In genomic region chr10:84338752-84339151, GRCm38 (mm10) we compare ENCODE assay signal across 12 mouse cellular contexts.
DNase-seq lines count a peak whose midpoint lies in the region; ATAC-seq and TF ChIP-seq lines count a peak whose summit lies in the region.
"Had no signal": no experiment of that assay in that cellular context is flagged by ENCODE, and none has a peak within 500 bp of the region (broad histone marks: within the 10 kb centered on the region; RNA-seq: fewer than 3 reads in every experiment).

No protein-coding gene starts in this region.

- no peak overlapping the region for H3K9ac ChIP-seq in liver, adult 2 months (ENCODE audit: low read depth, low read length)
- H3K9ac ChIP-seq: forebrain, postnatal 0 days had no signal

- H3K4me1 ChIP-seq in liver, adult 2 months (ENCODE audit: control insufficient read depth, insufficient read depth, low read length) = no peaks in the 10 kb centered on the region; the same call in 1 of the 2 replicates
- H3K4me1 ChIP-seq: midbrain, embryonic 10.5 days had no signal

- ATAC-seq in frontal cortex, adult (ENCODE audit: low TSS enrichment) = peak; percentile 73
- ATAC-seq in common myeloid progenitor, adult 5-6 weeks (replicated peaks; ENCODE audit: low read depth, poor library complexity, severe bottlenecking) = peak; percentile 97
- peak; percentile 91 for ATAC-seq in monocyte, adult 5-6 weeks (replicated peaks; ENCODE audit: insufficient number of reproducible peaks, low FRiP score, low TSS enrichment, poor library complexity, severe bottlenecking)
- ATAC-seq: forebrain, postnatal 0 days had no signal

- H3K27me3 ChIP-seq in liver, adult 2 months (ENCODE audit: control insufficient read depth, insufficient read depth, low read length) = no peaks in the 10 kb centered on the region

- no peaks in the 10 kb centered on the region for H3K79me2 ChIP-seq in liver, adult 2 months (ENCODE audit: control insufficient read depth, insufficient read depth, low read length)

- TF ChIP-seq POLR2A in liver, adult 2 months (IDR thresholded peaks at IDR 0.05; ENCODE audit: extremely low read depth, insufficient read depth, low read length) = no peak

- WGBS in liver, adult 2 months = 81% methylated on average over 3 of the region's 3 CpGs

- no peaks in the 10 kb centered on the region for H3K36me3 ChIP-seq in liver, adult 2 months (ENCODE audit: control insufficient read depth, insufficient read depth, low read length)
- H3K36me3 ChIP-seq: midbrain, embryonic 10.5 days had no signal

- no peak overlapping the region for H3K27ac ChIP-seq in liver, adult 2 months (replicated peaks; ENCODE audit: insufficient read depth, low read depth, low read length)
- H3K27ac ChIP-seq: kidney, postnatal 0 days; midbrain, embryonic 10.5 days had no signal

- no peak overlapping the region for H3K4me3 ChIP-seq in liver, adult 2 months (ENCODE audit: insufficient read depth, low read depth, low read length)
- H3K4me3 ChIP-seq: midbrain, embryonic 10.5 days had no signal

- no peak for DNase-seq in frontal cortex, postnatal 10 days (ENCODE audit: low spot score in 2 of 2)
- peak; percentile 46 for DNase-seq in liver, adult 2 months (ENCODE audit: extremely low read depth, low read depth, low spot score)
- no peak for DNase-seq in liver
- DNase-seq in adrenal gland, adult 8-10 months = no peak
- no peak for DNase-seq in yolk sac, embryonic 10.5 days (ENCODE audit: low spot score)
- DNase-seq: forebrain, postnatal 0 days; left cerebral cortex, postnatal 4 days had no signal

- TF ChIP-seq CTCF in liver, adult 2 months (IDR thresholded peaks at IDR 0.05; ENCODE audit: low read depth, low read length) = no peak
